Mouse (Mus musculus): ENCODE measurements at regions not wholly inside any gene's neighbourhood (a gene's known extent, or its start where the extent isn't known, plus 50 kb on each side); places are given as distances from the start of the nearest gene placed in this dataset.
A peak's percentile ranks its signal among the peaks of the same experiment; 100 is the strongest.

DNA sequence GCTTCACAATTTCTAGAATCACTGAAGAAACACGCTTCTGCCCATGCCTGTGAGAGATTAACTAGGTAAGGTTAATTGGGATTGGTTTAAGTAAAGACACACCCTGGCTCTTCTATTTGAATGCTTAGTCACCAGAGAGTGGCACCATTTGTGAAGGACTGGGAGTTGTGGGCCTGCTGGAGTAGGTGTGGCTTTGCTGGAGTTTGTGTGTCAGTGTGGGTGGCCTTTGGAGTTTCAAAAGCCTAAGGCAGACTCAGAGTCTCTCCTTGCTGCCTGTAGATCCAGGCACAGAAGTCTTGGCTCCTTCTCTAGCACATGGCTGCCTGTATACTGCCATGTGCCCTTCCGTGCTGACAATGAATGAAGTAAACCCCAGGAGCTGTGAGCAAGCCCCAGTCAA is 168.8 kb downstream of the Rbm26 start:
- no peak overlapping the region for H3K4me3 ChIP-seq (ENCODE audit: insufficient read depth, low read depth, low read length)
- no peak for TF ChIP-seq POLR2A (IDR thresholded peaks at IDR 0.05; ENCODE audit: low read depth, low read length)
- TF ChIP-seq CTCF (conservative IDR thresholded peaks at IDR 0.05; ENCODE audit: insufficient read depth, insufficient read length, low read depth, low read length), result no peak

GRCm38 (mm10) chr14:104994066-104994465 is 183.1 kb downstream of the Rbm26 start:
- H3K4me3 ChIP-seq (ENCODE audit: insufficient read depth, low read depth, low read length), result no peak overlapping the region
- no peaks in the 10 kb centered on the region for H3K4me1 ChIP-seq (ENCODE audit: control insufficient read depth, insufficient read depth, low read length)
- TF ChIP-seq POLR2A (IDR thresholded peaks at IDR 0.05; ENCODE audit: low read depth, low read length), result no peak
- no peak for TF ChIP-seq CTCF (conservative IDR thresholded peaks at IDR 0.05; ENCODE audit: insufficient read depth, insufficient read length, low read depth, low read length)
- whole genome bisulfite sequencing, result 89% methylated on average over 3 of the region's 3 CpGs
- no peaks in the 10 kb centered on the region for H3K27me3 ChIP-seq (replicated peaks; ENCODE audit: control insufficient read depth, insufficient read depth, low read length)
- DNase-seq, result no peak
- H3K36me3 ChIP-seq (ENCODE audit: control insufficient read depth, insufficient read depth, low read length), result no peaks in the 10 kb centered on the region
- no peak overlapping the region for H3K27ac ChIP-seq (ENCODE audit: insufficient read depth, low read depth, low read length)

More for the DNA sequence above, 168.8 kb downstream of the Rbm26 start:
- H3K4me1 ChIP-seq (ENCODE audit: control insufficient read depth, insufficient read depth, low read length), result no peaks in the 10 kb centered on the region
- H3K27me3 ChIP-seq (replicated peaks; ENCODE audit: control insufficient read depth, insufficient read depth, low read length), result no peaks in the 10 kb centered on the region
- H3K27ac ChIP-seq (ENCODE audit: insufficient read depth, low read depth, low read length), result no peak overlapping the region
- H3K36me3 ChIP-seq (ENCODE audit: control insufficient read depth, insufficient read depth, low read length), result no peaks in the 10 kb centered on the region
- no peak for DNase-seq
- 71% methylated on average over 2 of the region's 2 CpGs for WGBS

GRCm38 (mm10) chr14:104966046-104966445 is 211.1 kb downstream of the Rbm26 start:
- no peaks in the 10 kb centered on the region for H3K27me3 ChIP-seq (replicated peaks; ENCODE audit: control insufficient read depth, insufficient read depth, low read length)
- no peak overlapping the region for H3K4me3 ChIP-seq (ENCODE audit: insufficient read depth, low read depth, low read length)
- H3K36me3 ChIP-seq (ENCODE audit: control insufficient read depth, insufficient read depth, low read length), result no peaks in the 10 kb centered on the region
- DNase-seq, result no peak
- TF ChIP-seq POLR2A (IDR thresholded peaks at IDR 0.05; ENCODE audit: low read depth, low read length) (no peak), CTCF (conservative IDR thresholded peaks at IDR 0.05; ENCODE audit: insufficient read depth, insufficient read length, low read depth, low read length) (no peak)
- no peak overlapping the region for H3K27ac ChIP-seq (ENCODE audit: insufficient read depth, low read depth, low read length)
- no peaks in the 10 kb centered on the region for H3K4me1 ChIP-seq (ENCODE audit: control insufficient read depth, insufficient read depth, low read length)
- WGBS, result 47% methylated on average over 1 of the region's 1 CpGs

DNA sequence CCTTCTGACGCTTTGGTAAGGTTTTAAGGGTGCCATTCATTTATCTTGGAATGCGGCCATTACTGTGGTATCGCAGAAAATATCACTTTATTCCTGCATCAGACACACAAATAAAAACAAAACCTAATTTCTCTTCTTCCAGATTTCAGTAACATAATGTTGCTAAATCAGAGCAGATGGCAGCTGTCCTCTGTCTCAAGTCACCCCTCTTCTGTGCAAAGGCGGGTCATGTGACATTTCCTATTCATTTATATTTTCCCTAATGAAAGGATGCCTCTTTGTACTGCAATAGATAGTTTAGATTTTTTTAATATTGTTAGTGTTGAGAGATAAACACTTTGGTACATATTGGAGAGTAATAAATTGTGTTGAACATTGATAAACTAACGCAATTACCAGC is 233.7 kb downstream of the Rbm26 start:
- 88% methylated on average over 5 of the region's 5 CpGs for WGBS
- Histone ChIP-seq H3K4me1 (ENCODE audit: control insufficient read depth, insufficient read depth, low read length) (no peaks in the 10 kb centered on the region), H3K4me3 (ENCODE audit: insufficient read depth, low read depth, low read length) (no peak overlapping the region), H3K27me3 (replicated peaks; ENCODE audit: control insufficient read depth, insufficient read depth, low read length) (no peaks in the 10 kb centered on the region), H3K36me3 (ENCODE audit: control insufficient read depth, insufficient read depth, low read length) (no peaks in the 10 kb centered on the region), H3K27ac (ENCODE audit: insufficient read depth, low read depth, low read length) (no peak overlapping the region)
- DNase-seq, result no peak
- TF ChIP-seq CTCF (conservative IDR thresholded peaks at IDR 0.05; ENCODE audit: insufficient read depth, insufficient read length, low read depth, low read length), result no peak
- TF ChIP-seq POLR2A (IDR thresholded peaks at IDR 0.05; ENCODE audit: low read depth, low read length), result no peak

DNA sequence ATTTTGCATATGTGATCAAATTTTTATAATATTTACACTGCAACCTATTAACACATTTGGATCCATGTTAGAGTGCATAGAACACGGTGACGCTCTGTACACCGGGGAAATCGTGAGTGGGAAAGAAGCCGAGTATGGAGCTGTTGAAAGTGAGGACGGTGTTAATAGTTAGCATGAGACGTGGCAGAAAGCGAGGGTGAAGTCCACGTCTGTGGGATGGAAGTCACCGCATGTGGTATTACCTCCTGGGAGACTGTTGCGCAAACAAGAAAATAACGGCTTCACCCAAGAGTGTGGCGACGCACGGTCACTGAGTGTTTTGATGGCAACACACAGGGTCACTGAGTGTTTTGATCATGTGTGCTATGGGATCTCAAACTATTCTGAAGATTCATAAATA is 237.2 kb downstream of the Rbm26 start:
- TF ChIP-seq POLR2A (IDR thresholded peaks at IDR 0.05; ENCODE audit: low read depth, low read length) (no peak), CTCF (conservative IDR thresholded peaks at IDR 0.05; ENCODE audit: insufficient read depth, insufficient read length, low read depth, low read length) (no peak)
- Histone ChIP-seq H3K4me1 (ENCODE audit: control insufficient read depth, insufficient read depth, low read length) (no peaks in the 10 kb centered on the region), H3K27ac (ENCODE audit: insufficient read depth, low read depth, low read length) (no peak overlapping the region), H3K27me3 (replicated peaks; ENCODE audit: control insufficient read depth, insufficient read depth, low read length) (no peaks in the 10 kb centered on the region), H3K36me3 (ENCODE audit: control insufficient read depth, insufficient read depth, low read length) (no peaks in the 10 kb centered on the region), H3K4me3 (ENCODE audit: insufficient read depth, low read depth, low read length) (no peak overlapping the region)
- DNase-seq, result peak; percentile 70
- WGBS, result 69% methylated on average over 15 of the region's 15 CpGs

- TF ChIP-seq CTCF (conservative IDR thresholded peaks at IDR 0.05; ENCODE audit: insufficient read depth, insufficient read length, low read depth, low read length) (no peak), POLR2A (IDR thresholded peaks at IDR 0.05; ENCODE audit: low read depth, low read length) (no peak)
- H3K27ac ChIP-seq (ENCODE audit: insufficient read depth, low read depth, low read length), result no peak overlapping the region
- no peaks in the 10 kb centered on the region for H3K4me1 ChIP-seq (ENCODE audit: control insufficient read depth, insufficient read depth, low read length)
- no peak overlapping the region for H3K4me3 ChIP-seq (ENCODE audit: insufficient read depth, low read depth, low read length)
- H3K36me3 ChIP-seq (ENCODE audit: control insufficient read depth, insufficient read depth, low read length), result no peaks in the 10 kb centered on the region
- DNase-seq, result no peak
- WGBS, result 80% methylated on average over 10 of the region's 10 CpGs
- no peaks in the 10 kb centered on the region for H3K27me3 ChIP-seq (replicated peaks; ENCODE audit: control insufficient read depth, insufficient read depth, low read length)
Observed at GRCm38 (mm10) chr14:104937083-104937864, 239.9 kb downstream of the Rbm26 start.

- no peaks in the 10 kb centered on the region for H3K27me3 ChIP-seq (replicated peaks; ENCODE audit: control insufficient read depth, insufficient read depth, low read length)
- TF ChIP-seq CTCF (conservative IDR thresholded peaks at IDR 0.05; ENCODE audit: insufficient read depth, insufficient read length, low read depth, low read length), result no peak
- no peak overlapping the region for H3K27ac ChIP-seq (ENCODE audit: insufficient read depth, low read depth, low read length)
- H3K36me3 ChIP-seq (ENCODE audit: control insufficient read depth, insufficient read depth, low read length), result no peaks in the 10 kb centered on the region
- DNase-seq, result no peak
- 74% methylated on average over 11 of the region's 11 CpGs for WGBS
- no peaks in the 10 kb centered on the region for H3K4me1 ChIP-seq (ENCODE audit: control insufficient read depth, insufficient read depth, low read length)
- H3K4me3 ChIP-seq (ENCODE audit: insufficient read depth, low read depth, low read length), result no peak overlapping the region
Observed at GRCm38 (mm10) chr14:104935956-104936355, 241.2 kb downstream of the Rbm26 start.
